Mouse (Mus musculus): ENCODE results near the gene Shisa8. TPM values are rescaled to one million over a fixed set of nuclear protein-coding genes. Genes with fewer than 3 reads are reported as not detected.
A peak's percentile ranks its signal among the peaks of the same experiment; 100 is the strongest.
"Not testable (repeated sequence)": the region's sequence is repeated elsewhere in the genome, so short reads cannot be mapped to it uniquely, and the experiment has no call there.

The Shisa8 gene
- polyA plus RNA-seq (2016; fragmentation: Nextera tagmentation; extraction: Ambion mirVana), result 0.29 and 0.46 TPM in 2 replicates

DNA sequence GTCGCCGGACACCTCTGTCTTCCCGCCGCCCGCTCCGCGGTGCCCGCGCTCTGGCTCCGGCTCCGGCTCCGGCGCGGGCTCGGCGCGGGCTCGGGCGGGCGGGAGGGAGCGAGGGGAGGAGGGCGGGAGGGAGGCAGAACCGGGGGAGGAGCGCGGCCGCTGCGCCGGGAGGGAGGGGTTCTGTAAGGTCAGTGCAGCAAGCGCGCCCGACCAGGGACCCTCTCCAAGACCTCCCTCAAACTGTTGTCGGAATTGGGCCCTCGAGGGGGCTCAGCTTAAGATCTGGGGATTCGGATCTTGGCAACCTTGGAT is at the start of gene Shisa8:
Gene Shisa8 (minus strand): TSS at position 64 of the 312 bp plus-strand sequence.
- H3K4me1 ChIP-seq, result peaks cover 34% of the 10 kb centered on the region
- ATAC-seq (ENCODE audit: low FRiP score, low read depth), result no peak
- H3K4me3 ChIP-seq, result peak within 1 kb of the TSS; percentile 40
- H3K9ac ChIP-seq, result peak within 1 kb of the TSS; percentile 42
- H3K27me3 ChIP-seq (replicated peaks), result peaks cover 89% of the 10 kb centered on the region
- no peaks in the 10 kb centered on the region; the same call in 1 of the 2 replicates for H3K36me3 ChIP-seq
- H3K27ac ChIP-seq, result no peak within 1 kb of the TSS
- H3K4me2 ChIP-seq (replicated peaks), result peak within 1 kb of the TSS; percentile 64
- H3K9me3 ChIP-seq, result no peaks in the 10 kb centered on the region
- WGBS, result under 1% methylated on average over 23 of the region's 34 CpGs

DNA sequence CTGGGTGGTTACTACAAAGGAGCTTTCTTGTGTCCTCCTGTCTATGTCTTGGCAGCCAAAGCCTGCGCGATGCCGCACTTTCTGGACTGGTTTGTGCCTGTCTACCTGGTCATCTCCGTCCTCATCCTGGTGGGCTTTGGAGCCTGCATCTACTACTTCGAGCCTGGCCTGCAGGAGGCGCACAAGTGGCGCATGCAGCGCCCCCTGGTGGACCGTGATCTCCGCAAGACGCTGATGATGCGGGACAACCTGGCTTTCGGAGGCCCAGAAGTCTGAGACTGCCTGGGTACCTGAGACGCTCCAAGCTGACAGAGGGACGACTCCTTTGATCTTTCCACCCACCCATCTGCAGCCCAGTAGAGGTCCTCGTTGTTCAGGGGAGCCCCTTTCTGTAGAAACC is 46.9 kb upstream of the Shisa8 start:
- no peaks in the 10 kb centered on the region for H3K36me3 ChIP-seq
- H3K4me3 ChIP-seq, result no peak overlapping the region
- H3K27me3 ChIP-seq (replicated peaks), result 0 out of 2 replicates have a peak, but pooled peaks cover 4% of the 10 kb centered on the region
- H3K9ac ChIP-seq, result no peak overlapping the region
- H3K9me3 ChIP-seq, result no peaks in the 10 kb centered on the region
- WGBS, result 14% methylated on average over 16 of the region's 16 CpGs
- H3K4me1 ChIP-seq, result peaks cover 21% of the 10 kb centered on the region
- no peak overlapping the region for H3K4me2 ChIP-seq (replicated peaks)
- H3K27ac ChIP-seq, result no peak overlapping the region
- ATAC-seq (ENCODE audit: low FRiP score, low read depth), result no peak

DNA sequence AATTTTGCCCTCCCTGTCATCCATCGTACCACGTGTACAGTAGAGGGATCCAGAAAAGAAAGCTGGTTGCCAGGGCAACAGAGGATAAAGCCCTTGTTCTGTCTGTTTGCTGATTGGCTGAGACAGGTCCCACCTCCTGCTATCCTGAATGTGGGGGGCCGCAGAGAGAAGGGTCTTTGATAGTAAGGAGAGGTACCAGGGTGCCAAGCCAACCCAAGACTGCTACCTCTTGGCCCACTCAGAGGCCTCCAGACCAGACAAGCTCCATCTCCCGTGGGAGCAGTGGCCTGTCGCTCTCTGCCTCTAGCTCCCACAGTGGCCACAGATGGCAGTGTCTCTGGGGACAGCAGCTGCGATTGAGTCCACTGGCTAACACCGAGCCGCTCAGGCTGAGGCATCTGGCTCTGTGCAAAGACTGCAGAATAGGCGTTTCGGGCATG is 43.3 kb upstream of the Shisa8 start:
- WGBS, result 13% methylated on average over 10 of the region's 10 CpGs
- Histone ChIP-seq H3K4me2 (replicated peaks) (peak overlapping the region; percentile 54), H3K36me3 (no peaks in the 10 kb centered on the region), H3K9ac (peak overlapping the region; percentile 52), H3K9me3 (no peaks in the 10 kb centered on the region), H3K27me3 (replicated peaks) (0 out of 2 replicates have a peak, but pooled peaks cover 4% of the 10 kb centered on the region), H3K4me3 (peak overlapping the region; percentile 31), H3K4me1 (peaks cover 21% of the 10 kb centered on the region), H3K27ac (peak overlapping the region; percentile 54; the same call in 1 of the 2 replicates)
- peak; percentile 84 for ATAC-seq (ENCODE audit: low FRiP score, low read depth)

DNA sequence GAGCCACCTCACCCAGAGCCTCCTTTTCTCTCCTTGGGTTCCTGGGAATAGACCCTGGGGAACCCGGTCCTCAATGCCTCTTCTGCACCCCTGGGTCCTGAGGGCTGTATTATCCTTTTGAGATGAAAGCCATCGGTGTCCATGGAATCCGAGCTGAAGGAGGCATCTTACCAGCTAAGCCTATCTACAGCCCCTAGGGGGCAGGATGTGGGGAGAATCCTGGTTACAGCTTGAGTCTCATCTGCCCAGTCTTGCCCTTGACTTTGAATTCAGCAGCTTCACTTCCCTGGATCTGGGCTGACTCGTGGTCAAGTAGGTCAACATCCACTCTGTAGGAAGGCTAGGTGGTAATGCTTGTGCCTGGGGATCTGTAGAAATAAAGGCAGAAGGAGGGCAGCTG is 42.6 kb upstream of the Shisa8 start:
- no peak overlapping the region for H3K4me3 ChIP-seq
- H3K27me3 ChIP-seq (replicated peaks), result 0 out of 2 replicates have a peak, but pooled peaks cover under 1% of the 10 kb centered on the region
- no peak overlapping the region for H3K9ac ChIP-seq
- H3K9me3 ChIP-seq, result no peaks in the 10 kb centered on the region
- WGBS, result 43% methylated on average over 4 of the region's 4 CpGs
- H3K4me2 ChIP-seq (replicated peaks), result peak overlapping the region; percentile 54; the same call in 1 of the 2 replicates
- peaks cover 21% of the 10 kb centered on the region for H3K4me1 ChIP-seq
- no peaks in the 10 kb centered on the region for H3K36me3 ChIP-seq
- H3K27ac ChIP-seq, result no peak overlapping the region
- 0 out of 2 replicates have a peak, but pooled peaks have one; percentile 7 for ATAC-seq (ENCODE audit: low FRiP score, low read depth)

DNA sequence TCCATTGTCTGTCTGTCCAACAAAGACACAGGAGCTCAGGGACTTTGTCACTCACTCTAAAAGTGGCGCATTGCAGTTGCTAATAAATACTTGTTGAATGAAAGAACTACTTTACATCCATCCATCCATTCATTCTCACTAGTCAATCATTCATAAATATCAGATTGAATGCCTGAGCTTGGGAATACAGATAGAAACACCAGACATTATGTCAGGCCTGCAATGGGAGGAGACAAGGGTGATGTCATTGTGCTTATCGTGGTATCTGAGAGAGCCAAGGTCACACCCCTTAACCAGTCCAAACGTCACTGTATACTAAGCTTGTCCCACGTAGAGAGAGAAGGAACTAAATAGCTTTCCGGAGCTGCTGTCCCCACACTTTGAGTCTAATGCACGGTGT is 39.5 kb upstream of the Shisa8 start, which contains the start of gene 1500009C09Rik:
Gene 1500009C09Rik (plus strand): TSS at position 301 of the 400 bp plus-strand sequence.
- H3K4me2 ChIP-seq (replicated peaks), result no peak within 1 kb of the TSS
- H3K9me3 ChIP-seq, result no peaks in the 10 kb centered on the region
- no peak within 1 kb of the TSS for H3K27ac ChIP-seq
- WGBS, result 88% methylated on average over 6 of the region's 6 CpGs
- H3K27me3 ChIP-seq (replicated peaks), result no peaks in the 10 kb centered on the region
- H3K4me1 ChIP-seq, result peaks cover 21% of the 10 kb centered on the region
- no peak for ATAC-seq (ENCODE audit: low FRiP score, low read depth)
- H3K9ac ChIP-seq, result no peak within 1 kb of the TSS
- H3K4me3 ChIP-seq, result no peak within 1 kb of the TSS
- H3K36me3 ChIP-seq, result no peaks in the 10 kb centered on the region

DNA sequence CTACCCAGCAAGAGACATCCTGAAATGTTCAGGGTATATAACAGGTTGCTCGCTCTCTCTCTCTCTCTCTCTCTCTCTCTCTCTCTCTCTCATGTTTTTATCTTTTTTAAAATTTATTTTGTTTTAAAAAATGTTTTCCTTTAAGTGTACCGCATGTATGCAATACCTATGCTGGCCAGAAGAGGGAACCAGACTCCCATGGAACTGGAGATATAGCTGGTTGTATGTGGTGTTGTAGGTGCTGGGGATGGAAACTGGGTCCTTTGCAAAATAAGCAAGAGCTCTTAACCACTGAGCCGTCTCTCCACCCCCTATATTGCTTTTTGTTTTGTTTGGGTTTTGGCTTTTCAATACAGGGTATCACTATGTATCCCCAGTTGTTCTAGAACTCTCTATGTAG is 39.0 kb upstream of the Shisa8 start:
- no peaks in the 10 kb centered on the region for H3K36me3 ChIP-seq
- H3K9me3 ChIP-seq, result no peaks in the 10 kb centered on the region
- no peak overlapping the region for H3K27ac ChIP-seq
- 99% methylated on average over 3 of the region's 3 CpGs for WGBS
- no peaks in the 10 kb centered on the region for H3K27me3 ChIP-seq (replicated peaks)
- H3K4me2 ChIP-seq (replicated peaks), result no peak overlapping the region
- ATAC-seq (ENCODE audit: low FRiP score, low read depth), result no peak
- no peak overlapping the region for H3K9ac ChIP-seq
- H3K4me3 ChIP-seq, result no peak overlapping the region
- H3K4me1 ChIP-seq, result peaks cover 17% of the 10 kb centered on the region

DNA sequence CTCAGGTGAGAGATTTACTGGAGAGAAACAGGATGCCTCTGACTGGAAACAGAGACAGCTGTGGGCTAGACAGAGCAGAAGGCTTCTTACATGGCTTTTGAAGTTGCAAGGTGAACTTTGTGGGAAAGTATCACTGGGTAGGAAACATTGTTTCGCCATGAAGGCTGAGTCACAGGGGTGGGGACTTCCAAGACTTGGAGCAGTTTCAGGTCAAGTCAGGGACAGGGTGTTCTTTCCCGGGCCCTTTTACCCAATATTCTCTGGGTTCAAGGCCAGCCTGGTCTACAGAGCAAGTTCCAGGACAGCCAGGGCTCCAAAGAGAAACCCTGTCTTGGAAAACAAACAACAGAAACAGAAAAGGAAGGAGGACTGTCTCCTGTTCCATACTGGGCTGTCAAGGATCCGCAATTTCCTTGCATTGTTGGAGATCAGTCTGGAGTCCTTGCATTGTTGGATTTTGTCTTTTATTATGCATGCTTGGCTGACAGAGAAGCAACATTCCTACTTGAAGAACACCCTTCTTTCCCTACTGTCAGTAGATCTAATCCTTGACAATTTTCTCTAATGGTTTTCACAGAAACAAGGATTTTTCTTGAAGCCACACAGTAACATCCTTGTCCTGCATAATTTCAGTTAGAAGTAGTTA is 34.6 kb upstream of the Shisa8 start:
- Histone ChIP-seq H3K27ac (no peak overlapping the region), H3K4me2 (replicated peaks) (no peak overlapping the region)

DNA sequence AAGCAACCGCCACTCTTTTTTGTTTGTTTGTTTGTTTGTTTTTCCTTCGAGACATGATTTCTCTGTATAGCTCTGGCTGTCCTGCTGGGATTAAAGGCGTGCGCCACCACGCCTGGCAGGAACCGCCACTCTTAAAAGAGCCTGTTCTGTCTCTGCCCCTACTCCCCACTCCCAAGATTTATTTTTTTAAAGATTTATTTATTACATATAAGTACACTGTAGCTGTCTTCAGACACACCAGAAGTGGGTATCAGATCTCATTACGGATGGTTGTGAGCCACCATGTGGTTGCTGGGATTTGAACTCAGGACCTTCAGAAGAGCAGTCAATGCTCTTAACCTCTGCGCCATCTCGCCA is 32.2 kb upstream of the Shisa8 start:
- Histone ChIP-seq H3K4me2 (replicated peaks) (peak overlapping the region; percentile 89), H3K9ac (peak overlapping the region; percentile 60), H3K4me3 (peak overlapping the region; percentile 65)
- not testable (repeated sequence) for H3K27ac ChIP-seq; H3K9me3 ChIP-seq; H3K4me1 ChIP-seq; H3K36me3 ChIP-seq; H3K27me3 ChIP-seq (replicated peaks)
- ATAC-seq (ENCODE audit: low FRiP score, low read depth), result peak; percentile 48; the same call in 1 of the 2 replicates
- WGBS, result 24% methylated on average over 9 of the region's 9 CpGs

More for the DNA sequence above, 34.6 kb upstream of the Shisa8 start:
- H3K4me1 ChIP-seq, result no peaks in the 10 kb centered on the region
- H3K36me3 ChIP-seq, result no peaks in the 10 kb centered on the region
- H3K4me3 ChIP-seq, result no peak overlapping the region
- H3K9me3 ChIP-seq, result no peaks in the 10 kb centered on the region
- H3K9ac ChIP-seq, result no peak overlapping the region
- WGBS, result 83% methylated on average over 3 of the region's 3 CpGs
- H3K27me3 ChIP-seq (replicated peaks), result no peaks in the 10 kb centered on the region
- ATAC-seq (ENCODE audit: low FRiP score, low read depth), result no peak

DNA sequence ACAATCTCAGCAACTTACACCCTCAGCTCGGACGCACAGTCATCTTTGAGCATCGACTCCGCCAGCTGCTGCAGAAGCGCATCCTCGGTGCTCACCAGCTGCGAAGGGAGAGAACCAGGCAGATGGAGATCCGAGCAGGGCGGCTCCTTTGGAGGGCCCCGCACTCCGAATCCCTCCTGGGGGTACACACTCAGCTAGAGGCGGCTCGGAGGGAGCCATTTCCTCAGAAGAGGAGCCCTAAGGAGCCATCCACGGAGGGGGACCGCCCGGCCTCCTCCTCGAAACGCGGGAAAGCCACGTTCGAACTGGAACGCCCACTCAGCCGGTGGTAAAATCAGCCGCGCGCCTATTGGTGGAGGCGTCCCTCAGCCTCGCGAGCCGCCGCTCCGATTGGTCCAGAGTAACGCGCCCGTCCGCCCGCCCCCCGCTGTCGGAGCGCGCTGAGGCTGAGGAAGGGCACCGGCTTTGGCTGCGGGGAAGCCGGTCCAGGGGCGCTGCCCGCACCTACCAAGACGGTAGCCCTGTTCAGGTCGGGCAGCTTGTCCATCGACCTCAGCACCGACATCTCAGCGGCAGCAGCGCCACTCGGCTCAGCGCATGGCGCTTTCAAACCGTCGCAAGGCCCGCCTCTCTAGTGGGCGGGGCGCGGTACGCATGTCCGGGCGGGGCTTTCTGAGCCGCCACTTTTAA is 31.6 kb upstream of the Shisa8 start, which contains the start of gene Cenpm:
Gene Cenpm (minus strand): TSS at position 634 of the 690 bp plus-strand sequence.
- peak; percentile 96 for ATAC-seq (ENCODE audit: low FRiP score, low read depth)
- WGBS, result under 1% methylated on average over 65 of the region's 65 CpGs
- Histone ChIP-seq H3K36me3 (no peaks in the 10 kb centered on the region), H3K9ac (peak within 1 kb of the TSS; percentile 60), H3K27me3 (replicated peaks) (no peaks in the 10 kb centered on the region), H3K4me2 (replicated peaks) (peak within 1 kb of the TSS; percentile 89), H3K4me1 (no peaks in the 10 kb centered on the region), H3K9me3 (no peaks in the 10 kb centered on the region), H3K4me3 (peak within 1 kb of the TSS; percentile 65), H3K27ac (no peak within 1 kb of the TSS; the same call in 1 of the 2 replicates)

DNA sequence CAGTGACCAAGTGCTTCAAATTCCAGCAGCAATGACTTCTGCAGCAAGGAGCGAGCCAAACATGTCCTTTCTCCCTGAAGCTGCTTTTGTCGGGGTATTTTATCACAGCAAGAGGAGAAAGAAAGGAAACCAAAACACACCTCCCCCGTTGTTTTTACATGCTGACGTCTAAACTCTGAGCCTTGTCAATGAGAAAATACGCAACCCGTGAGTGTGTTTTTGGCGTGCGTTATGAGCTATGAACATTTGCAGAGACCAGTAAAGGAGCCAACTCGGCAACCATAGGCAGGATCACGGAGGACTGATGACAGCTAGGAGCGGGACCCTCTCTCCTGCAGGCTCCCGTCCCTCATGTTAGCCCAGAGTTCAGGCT is 31.1 kb upstream of the Shisa8 start:
- Histone ChIP-seq H3K27ac (no peak overlapping the region), H3K9me3 (no peaks in the 10 kb centered on the region), H3K4me1 (no peaks in the 10 kb centered on the region), H3K4me2 (replicated peaks) (peak overlapping the region; percentile 89), H3K4me3 (peak overlapping the region; percentile 65), H3K9ac (peak overlapping the region; percentile 60), H3K27me3 (replicated peaks) (no peaks in the 10 kb centered on the region), H3K36me3 (0 out of 2 replicates have a peak, but pooled peaks cover 2% of the 10 kb centered on the region)
- no peak; the same call in 1 of the 2 replicates for ATAC-seq (ENCODE audit: low FRiP score, low read depth)
- 9% methylated on average over 12 of the region's 12 CpGs for WGBS

DNA sequence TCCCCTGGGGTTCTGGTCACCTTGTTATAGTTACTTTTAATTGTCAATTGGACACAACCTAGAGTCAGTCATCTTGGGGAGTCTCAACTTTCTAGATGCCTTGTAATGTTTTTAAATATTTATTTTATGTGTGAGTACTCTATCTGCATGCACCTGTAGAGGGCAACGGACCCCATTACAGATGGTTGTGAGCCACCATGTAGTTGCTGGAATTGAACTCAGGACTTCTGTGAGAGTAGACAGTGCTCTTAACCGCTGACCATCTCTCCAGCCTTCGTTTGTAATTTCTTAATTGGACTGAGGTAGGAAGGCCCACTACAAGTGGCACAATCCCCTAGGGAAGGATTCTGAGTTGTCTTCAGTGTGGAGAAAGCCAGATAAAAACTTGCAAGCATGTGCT is 30.7 kb upstream of the Shisa8 start:
- Histone ChIP-seq H3K9ac (peak overlapping the region; percentile 60), H3K9me3 (no peaks in the 10 kb centered on the region), H3K27ac (no peak overlapping the region), H3K27me3 (replicated peaks) (no peaks in the 10 kb centered on the region), H3K4me3 (peak overlapping the region; percentile 65), H3K4me2 (replicated peaks) (peak overlapping the region; percentile 89), H3K36me3 (peaks cover 2% of the 10 kb centered on the region; the same call in 1 of the 2 replicates), H3K4me1 (no peaks in the 10 kb centered on the region)
- 84% methylated on average over 3 of the region's 3 CpGs for WGBS
- ATAC-seq (ENCODE audit: low FRiP score, low read depth), result no peak

DNA sequence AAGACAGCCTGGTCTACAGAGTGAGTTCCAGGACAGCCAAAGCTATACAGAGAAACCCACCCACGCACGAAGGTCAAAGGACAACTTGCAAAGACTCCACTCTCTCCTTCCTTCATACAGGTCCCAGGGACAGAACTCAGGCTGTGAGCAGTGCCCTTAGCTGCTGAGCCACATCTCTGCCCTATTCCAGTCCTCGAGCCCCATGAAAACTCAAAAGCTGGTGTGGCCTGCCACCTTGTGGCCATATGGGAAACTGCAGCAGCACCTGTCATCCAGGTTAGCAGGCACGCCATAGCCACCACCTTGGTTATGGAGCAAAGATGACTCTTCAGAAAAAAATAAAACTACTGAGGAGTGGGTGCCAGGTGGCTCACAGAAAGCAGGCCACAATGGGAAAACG is 23.9 kb upstream of the Shisa8 start:
- ATAC-seq (ENCODE audit: low FRiP score, low read depth), result peak; percentile 58; the same call in 1 of the 2 replicates
- H3K4me3 ChIP-seq, result no peak overlapping the region
- 22% methylated on average over 5 of the region's 5 CpGs for WGBS
- H3K36me3 ChIP-seq, result peaks cover 8% of the 10 kb centered on the region; the same call in 1 of the 2 replicates
- no peaks in the 10 kb centered on the region for H3K27me3 ChIP-seq (replicated peaks)
- no peak overlapping the region for H3K27ac ChIP-seq
- H3K9me3 ChIP-seq, result no peaks in the 10 kb centered on the region
- no peaks in the 10 kb centered on the region for H3K4me1 ChIP-seq
- no peak overlapping the region for H3K4me2 ChIP-seq (replicated peaks)
- H3K9ac ChIP-seq, result no peak overlapping the region
